Mouse (Mus musculus): Measurements from ENCODE around the gene Bptf.
A peak's percentile ranks its signal among the peaks of the same experiment; 100 is the strongest.

DNA sequence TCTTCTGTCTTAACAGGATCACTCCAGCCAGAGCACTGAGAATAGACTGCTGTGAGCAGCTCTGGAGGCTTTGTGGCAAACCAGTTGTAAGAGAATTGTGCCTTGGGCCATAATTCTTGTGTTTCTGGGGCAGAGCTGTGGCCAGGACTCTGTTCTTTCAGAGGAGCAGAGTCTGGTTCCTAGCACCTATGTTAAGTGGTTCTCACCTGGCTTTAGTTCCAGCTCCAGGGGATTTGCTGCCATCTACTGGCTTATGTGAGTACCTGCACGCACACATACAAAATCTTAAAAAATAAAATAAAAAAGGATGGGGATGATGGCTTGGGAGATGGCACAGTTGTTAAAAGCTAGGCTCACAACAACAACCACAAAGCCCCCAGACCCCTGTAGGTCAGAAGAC, 27.1 kb upstream of the Bptf start:
- TF ChIP-seq CTCF (conservative IDR thresholded peaks at IDR 0.05 in 1 of 2, IDR thresholded peaks at IDR 0.05 in 1 of 2; ENCODE audit: low read depth in 2 of 2, low read length in 2 of 2) (peak; percentile 55 to 79), ZNF384 (IDR thresholded peaks at IDR 0.05; ENCODE audit: low read depth, low read length) (0 out of 2 replicates have a peak, but pooled peaks have one; percentile 21), EP300 (IDR thresholded peaks at IDR 0.05; ENCODE audit: low read length) (no peak), MAX (IDR thresholded peaks at IDR 0.05; ENCODE audit: low read length) (no peak), NRF1 (IDR thresholded peaks at IDR 0.05; ENCODE audit: low read depth, low read length) (no peak)

Measured in CH12.LX (cell line).